Mouse (Mus musculus): Measurements from ENCODE around the gene Dst.
A peak's percentile ranks its signal among the peaks of the same experiment; 100 is the strongest.

Gene Dst

DNA sequence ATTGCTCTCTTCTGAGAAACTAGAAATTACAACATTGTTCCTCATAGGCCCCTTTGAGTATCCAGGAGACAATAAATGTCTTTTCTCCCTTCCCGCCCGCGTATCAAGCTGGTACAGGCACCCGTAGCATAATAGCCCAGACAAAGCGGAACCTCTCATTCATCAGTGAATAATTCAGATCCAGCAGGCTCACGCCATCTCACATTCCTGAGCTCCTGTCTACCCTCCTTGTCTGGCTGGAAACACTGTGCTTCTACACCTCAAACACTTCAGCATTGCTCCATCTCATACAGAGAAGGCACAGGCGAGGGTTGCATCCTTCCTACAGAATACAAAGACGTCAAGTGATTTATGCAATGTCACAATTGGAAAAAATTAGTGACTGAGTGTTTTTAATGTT is 23.8 kb downstream of the Dst start:
- no peak for DNase-seq

DNA sequence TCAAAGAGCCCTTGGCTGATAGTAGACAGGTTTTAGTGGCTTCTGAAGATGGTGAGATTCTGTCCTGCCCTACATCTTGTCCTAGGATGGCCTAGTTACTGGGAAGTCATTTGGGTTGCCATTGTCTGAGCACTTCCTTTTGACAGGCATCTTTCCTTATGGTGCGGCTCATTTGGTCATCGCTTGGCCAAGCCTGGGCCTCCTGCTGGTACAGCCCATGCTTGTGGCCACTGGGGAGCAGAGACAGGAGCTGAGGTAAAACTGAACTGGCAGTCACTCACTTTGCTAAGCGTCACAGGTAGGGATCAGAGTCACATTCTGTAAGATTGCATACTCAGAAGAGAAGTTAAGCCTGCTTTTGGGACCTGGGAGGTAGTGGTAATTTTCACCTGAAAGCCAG is 24.2 kb downstream of the Dst start:
- peak in 1 of 2 experiments; percentile 32 for DNase-seq

DNA sequence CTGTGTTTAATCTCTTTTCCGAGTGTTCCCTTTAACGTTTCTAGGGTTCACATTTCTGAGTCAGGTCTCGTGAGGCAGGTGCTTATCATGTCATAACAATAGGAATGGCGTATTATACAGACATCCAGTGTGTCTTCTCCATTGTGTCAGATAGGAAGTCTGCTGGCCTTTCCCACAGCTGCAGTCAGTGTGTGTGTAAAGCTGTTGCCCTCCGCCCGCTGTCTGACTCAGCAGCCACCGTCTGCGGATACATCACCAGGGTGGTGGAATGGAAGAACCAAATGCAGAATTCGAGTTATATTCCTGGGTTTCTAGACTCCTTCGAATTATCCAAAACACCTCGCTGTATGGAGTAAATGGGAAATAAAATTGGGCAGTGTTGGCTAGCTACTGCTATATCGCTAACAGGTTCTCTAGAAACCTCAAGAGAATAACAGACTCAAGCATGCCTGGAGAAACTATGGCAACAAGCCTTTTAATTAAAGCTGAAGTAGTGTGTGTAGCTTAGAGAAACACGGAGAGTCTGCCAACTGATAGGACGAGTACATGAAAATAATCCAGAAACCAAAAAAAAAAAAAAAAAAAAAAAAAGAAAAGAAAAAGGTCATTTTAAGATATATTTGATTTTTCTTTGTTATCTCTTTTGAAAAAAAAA is 24.9 kb downstream of the Dst start:
- DNase-seq, result no peak

DNA sequence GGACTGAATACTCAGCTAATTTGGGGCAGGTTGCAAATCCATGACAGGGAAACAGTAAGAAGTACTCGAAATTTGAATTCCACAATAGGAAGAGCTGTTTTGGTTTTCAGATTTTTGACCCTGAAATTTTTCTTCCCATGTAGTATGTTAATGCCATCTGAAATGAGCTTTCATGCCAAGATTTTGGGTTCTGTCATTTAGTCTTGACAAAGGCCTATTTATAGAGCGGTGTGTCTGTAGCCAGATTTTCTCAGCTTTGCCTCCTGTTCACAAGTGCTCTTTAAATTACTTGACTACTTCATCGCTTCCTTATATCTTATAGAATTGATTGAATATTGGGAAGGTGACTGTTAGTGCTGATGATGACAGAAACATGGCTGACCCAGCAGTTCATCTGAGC is 27.9 kb downstream of the Dst start:
- DNase-seq, result no peak

DNA sequence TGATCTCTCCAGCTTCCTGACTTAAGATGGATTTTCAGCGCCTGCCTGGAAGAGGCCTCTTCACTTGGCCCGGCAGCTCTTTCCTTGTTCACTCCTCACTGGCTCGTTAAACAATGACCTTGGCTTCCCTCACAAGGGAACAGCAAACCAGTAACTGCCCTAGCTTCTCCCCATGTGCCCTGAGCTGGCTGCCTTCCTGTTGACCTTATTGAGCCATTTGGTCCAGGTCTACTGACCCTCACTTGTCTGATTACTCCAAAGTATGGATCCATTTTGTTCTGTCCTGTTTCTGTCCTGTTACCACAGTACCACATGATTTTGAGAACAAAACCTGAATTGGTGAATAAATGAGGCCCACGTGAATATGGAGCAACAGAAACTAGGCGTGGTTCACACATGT is 31.8 kb downstream of the Dst start:
- no peak for DNase-seq

DNA sequence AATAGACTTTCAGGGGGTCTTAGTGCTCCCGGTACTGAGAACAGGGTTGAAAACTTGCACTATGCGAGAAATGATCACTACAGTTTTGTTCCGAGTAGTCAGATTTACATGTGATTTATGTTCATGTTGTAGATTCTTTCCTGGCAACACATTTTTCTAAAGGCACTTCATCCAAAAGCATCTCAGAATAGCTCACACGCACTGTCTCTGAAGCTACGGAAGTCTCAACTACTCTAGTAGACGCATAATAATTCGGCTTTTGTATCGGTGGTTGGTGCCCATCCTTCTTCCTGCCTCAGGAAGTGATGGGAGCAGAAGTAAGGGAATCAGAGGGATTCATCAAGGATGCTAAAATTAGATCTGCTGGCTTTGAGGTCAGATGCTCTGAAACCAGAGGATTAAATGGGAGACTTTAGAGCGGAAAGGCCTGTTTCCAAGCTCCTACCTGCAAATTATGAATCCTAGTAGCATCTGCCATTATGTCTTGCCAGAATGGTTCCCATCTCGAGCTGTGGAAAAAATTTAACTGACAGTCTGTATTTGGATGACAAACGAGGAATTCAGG is 32.4 kb downstream of the Dst start:
- peak in 1 of 2 experiments; percentile 40 for DNase-seq

DNA sequence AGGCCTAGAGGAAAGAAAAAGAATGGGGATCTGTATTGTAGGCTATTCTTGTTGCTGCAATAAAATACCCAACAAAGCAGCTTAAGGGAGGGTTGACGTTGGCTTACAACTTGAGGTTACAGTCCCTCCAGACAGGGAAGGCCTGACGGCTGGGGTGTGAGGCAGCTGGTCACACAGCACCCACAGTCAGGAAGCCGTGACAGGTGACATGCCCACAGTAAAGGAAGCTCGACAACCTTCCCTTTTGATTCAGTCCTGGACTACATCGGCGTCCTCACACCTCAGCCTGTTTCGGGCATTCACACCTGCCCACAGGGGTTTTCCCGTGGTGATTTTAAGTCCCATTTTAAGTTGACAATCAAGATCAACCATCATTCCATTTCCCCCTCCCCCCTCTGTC is 34.6 kb downstream of the Dst start:
- DNase-seq, result no peak

DNA sequence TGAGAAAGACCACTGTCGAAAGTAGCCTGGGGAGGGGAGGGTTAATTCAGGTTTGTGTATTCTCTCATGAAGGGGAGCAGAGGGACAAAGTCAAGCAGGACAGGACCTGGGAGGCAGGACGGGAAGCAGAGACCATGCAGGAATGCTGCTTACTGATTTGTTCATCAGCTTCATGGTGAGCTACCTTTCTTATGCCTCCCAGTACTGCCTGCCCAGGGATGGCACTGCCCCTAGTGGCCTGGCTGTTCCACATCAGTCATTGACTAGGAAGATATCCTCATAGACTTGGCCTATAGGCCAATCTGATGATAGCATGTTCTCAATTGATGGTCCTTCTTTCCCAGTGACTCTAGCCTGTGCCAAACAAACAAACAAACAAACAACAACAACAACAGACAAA is 35.9 kb downstream of the Dst start:
- no peak for DNase-seq

DNA sequence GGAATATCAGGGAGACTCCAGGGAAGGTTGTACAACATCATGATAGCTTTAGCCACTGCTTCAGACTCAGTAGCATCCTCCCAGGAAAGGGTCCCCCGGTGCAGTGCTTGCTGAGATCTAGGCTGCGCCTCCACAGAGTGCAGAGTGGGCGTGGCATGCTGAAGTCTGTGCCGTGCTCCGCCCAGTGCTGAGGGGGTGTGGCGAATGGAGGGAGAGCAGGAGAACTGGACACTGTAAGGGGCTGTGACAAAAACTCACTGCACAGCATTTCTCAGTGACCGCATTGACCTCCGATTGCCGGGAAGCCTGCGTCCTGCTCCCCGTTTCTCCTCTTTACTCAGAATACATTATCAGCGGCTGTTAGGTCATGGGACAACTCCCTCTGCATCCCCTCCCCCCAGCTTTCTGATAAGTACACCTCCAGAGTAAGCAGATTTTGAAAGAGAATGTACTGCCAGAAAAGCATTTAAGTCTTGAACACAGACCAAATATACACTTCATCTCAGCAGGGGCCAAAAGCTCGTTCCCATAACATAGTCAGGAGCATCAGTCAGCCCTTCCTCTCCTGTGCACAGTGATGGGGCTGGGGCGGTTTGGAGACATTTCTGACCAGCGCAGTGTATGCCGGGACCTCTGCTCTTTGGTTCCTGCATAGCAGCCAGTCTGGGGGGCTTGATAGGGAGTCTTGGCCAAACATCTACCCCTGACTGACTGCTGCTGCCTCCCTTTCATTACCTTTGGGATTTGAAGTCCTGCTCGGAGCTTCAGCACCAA is 37.1 kb downstream of the Dst start:
- peak in 1 of 2 experiments; percentile 44 for DNase-seq

DNA sequence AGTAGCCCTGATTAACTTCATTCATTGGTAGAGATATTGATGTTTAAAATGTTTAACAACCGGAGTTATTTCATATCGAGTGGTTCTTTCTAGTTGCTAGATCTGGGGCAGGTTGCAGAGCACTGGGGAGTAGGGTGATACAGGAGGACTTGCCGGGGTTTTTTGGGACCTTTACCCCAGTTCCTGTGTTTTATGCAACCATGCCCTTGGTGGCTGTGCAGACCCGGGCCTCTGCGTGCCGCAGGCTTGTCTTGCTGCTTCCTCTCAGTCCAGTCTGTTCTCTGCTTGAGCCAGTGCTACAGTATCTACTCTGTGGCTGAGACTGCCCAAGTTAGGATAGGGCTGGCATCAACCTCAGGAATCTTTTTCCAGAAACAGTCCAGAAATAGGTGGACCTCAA is 37.7 kb downstream of the Dst start:
- DNase-seq, result no peak

DNA sequence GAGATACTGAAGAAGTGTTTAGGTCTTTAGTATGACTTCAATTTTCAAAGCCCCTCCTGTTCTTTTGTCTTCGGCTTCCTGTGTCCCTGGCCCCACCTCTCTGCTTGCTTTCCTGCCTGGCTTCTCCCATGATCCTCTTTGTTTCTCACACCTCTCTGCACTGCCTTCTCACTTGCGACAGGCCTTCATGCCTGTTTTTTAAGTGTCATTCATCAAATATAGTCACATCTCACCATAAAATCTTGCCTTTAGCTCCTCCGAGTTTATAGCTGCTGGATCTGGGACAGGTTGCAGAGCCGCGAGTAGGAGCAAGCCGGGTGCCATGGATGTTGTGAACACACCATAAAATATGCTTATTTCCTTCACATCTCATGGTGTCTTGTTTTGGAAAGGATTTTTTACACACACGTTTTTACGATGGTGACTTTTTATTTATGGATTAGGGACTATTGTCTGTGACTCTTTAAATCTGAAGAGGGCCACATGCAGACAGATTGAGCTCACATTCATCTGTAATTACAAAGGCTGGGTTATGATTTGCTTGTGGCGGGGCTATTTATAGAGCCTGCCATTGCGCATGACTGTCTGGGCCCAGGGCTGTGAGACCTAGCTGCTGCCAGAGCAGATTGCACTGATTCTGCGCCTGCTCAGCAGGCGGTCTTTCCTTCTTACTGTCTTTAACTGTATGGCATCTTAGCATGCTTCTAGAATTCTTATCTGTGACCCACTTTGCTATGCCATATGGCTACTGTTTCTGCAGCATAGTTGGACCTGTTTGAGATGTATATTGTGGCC is 38.8 kb downstream of the Dst start:
- DNase-seq, result peak; percentile 85 to 87

DNA sequence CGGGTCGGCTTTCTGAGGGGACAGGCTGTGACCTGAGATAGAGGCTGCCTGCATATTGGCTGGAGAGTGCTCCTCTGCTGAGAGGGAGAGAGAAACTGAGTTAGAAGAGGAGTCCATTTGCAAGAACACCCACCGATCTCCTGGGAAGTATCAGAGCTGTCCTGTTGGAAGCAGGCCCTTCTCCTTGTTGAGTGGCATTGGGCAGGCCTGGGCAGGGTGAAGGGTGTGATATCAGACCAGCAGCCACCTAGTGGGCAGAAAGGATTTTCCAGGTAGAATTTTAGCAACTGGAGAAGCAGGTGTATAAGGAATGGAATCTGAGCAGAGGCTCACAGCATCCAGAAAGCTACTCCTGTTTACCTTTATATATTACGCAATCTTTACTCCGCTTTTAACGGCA is 39.8 kb downstream of the Dst start:
- DNase-seq, result peak; percentile 47 to 61

DNA sequence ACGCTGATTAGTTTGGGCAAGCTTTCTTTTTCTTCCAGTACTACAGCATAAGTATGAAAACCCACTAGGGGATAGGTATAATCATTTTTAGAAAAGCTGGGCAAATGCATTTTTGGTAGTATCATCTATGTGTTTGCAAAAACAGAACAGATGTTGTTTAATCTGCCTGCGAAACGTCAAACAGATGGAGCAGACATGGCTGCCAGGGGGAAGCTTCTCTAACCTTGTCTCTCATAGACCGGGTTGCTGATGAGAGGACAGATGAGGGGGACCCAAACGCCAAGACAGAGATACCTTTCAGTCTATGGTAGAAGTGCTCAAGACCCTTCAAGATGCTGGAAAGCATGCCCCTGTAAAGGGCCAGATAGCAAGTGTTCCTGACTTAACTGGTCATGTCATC is 40.5 kb downstream of the Dst start:
- no peak for DNase-seq

DNA sequence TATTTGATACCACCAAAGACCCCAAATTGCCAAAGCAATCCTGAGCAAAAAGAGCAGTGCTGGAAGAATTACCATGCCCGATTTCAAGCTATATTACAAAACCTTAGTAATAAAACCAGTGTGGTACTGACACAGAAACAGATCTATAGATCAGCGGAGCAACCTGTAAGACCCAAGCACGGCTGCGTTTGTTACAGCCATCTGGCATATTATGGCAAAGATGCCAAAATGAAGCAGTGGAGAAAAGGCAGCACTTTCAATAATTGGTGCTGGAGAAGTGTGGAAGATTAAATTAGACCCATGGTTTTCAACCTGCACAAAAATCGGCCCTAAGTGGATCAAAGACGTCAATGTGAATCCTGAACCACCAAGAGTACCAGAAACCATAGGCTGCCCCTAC is 47.6 kb downstream of the Dst start:
- no peak for DNase-seq

DNA sequence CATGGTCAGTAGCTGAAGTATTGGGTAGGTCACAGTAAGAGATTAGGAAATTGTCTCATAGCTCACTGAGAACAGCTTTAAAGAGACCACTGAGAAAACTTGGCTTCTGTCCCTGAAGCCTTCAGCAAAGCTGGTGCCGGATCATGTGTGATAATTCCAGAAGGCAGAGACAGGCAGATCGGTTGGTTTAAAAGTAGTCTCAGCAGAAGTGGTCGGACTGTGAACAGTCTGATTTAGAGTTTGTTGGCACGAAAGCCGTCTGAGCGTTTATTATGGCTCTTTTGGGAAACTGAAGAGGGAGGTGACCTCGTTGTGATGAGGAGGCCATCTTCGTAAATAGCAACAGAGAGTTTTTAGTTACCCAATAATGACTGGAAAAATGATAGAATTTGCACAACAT is 52.4 kb downstream of the Dst start:
- DNase-seq, result no peak

DNA sequence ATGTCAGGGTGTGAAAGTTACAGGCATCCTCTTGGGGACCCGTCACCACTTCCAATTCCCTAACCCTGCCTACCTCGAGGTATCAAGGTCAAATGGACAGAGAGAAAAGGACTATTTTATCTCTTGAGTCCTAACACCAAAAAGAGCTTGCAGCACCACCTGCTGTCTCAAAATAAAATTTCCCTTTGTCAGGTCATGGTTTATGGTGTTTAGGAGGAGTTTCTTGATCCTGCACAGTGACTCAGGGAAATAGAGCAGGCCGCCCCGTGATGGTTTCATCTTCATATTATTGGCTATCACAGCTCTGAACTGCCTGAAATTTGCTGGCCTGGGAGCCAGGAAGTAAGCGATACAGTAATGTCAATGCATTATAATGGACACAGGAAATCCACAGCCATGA is 56.6 kb downstream of the Dst start:
- peak; percentile 72 to 75 for DNase-seq

DNA sequence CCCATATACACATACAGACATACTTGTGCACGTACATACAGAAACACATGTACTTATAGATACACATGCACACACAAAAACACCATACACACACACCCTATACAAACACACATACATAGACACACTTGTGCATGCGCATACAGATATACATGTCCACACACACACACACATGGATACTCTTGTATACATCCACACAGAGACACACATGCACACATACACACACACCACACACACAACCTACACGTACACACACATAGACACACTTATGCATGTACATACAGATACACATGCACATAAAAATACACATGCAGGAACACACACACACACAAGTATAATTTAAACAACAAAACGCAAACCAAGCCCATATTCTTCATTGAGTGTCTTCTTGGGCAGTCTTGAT is 57.8 kb downstream of the Dst start:
- DNase-seq, result no peak

DNA sequence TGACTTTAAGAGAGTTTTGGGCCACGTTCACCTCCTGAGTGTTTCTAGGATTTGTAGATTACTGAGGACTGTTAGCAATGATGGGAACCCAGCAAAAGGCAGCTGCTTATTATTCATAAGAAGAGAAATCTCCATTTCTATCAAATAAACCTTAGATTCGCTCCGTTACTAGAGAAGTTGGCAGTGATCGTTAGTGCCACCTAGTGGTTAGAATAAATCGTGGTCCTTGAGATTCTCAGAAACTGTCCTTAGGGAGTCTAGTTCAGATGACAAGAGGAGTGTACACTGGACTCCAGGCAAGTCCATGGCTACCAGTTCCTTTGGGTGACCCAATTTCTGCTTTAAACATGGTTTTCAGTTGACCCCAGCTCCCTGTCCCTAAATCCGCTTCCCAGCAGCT is 58.3 kb downstream of the Dst start:
- peak; percentile 68 to 82 for DNase-seq

DNA sequence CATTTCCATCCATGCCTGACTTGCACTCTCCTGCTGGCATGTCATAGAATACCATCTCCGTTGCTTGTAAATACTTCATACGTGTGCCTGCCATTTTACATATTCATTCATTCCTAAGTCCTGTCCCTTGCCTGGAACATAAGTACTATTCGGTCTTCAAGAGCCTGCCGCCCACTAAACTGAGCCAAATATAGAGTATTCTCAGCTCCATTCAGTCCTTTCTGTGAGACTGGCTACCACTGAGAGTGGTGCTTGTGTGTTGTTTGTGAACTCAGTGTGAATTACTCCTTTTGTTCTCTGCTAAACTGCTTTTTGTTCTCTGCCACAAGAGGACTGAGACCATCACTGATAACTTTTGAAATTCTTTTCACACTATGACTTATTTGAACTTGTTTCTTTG is 59.2 kb downstream of the Dst start:
- DNase-seq, result no peak

DNA sequence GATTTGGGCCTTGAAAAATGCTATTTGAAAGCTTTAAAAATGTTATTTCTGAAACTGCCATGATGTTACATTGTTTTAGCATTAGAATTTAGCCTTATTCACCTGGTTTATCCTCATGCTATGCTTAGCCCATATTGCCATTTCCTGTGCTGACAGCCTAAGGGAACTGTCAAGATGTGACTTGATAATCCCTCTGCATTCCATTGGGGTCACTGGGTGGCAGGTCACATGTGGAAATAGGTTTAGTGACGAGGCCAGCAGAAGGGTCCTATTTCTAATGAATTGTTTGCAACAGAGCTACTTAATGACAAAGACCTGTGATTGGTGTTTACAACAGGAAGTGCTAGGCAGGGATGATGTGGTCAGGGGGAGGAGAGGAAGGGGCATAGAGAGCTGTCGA is 61.9 kb downstream of the Dst start:
- no peak for DNase-seq

DNA sequence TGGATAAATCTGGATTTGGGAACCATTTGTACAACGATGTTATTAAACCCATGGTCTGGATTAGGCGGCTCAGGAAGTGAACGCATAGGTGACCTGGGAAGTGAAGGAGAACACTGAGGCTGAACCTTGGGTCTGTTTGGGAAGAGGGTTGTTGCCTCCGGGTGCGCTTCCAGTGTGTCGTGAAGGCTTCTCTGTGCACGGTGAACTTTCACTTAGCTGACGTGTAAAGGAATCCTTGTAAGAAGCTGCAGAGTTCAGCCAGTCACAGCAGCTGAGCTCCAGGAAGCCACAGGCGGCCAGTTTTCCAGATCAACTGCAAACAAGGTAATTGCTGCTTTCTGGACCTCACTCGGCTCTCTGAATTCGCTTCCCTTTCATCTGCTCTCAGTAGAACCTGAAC is 66.4 kb downstream of the Dst start:
- no peak for DNase-seq

DNA sequence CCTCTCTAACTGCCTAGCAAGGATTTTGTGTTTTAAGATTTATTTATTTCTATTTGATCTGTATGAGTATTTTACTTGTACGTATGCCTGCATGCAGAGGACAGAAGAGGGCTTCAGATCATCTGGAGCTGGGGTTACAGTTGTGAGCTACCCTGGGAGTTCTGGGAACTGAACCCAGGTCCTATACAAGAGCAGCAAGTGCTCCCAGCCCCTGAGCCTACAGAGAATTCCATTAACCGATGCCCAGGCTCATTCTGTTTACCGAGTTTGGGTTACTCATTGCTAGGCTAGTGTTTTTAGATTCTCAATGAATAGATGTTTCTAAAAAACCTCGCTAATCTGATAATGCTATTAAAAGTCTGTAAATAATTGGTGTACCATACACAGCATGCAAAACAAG is 67.3 kb downstream of the Dst start:
- DNase-seq, result no peak

DNA sequence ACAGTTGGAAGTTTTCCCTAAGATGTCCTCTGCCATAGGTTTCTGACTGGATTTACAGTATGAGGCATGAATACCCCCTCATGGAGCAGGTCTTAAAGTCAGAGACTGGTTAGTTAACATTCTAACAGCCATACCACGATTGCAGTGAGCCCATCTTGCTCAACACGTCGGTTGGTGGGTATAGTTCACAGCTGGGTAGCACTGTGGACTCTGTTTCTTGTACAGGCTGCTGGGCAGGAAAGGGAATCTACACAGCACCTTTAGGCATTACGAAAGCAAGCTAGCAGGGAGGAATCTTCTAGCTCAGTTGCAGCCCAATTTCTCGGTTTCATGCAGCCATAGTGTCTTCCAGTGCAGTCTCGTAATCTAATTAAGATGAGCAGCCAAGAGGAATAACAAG is 69.8 kb downstream of the Dst start:
- no peak for DNase-seq

DNA sequence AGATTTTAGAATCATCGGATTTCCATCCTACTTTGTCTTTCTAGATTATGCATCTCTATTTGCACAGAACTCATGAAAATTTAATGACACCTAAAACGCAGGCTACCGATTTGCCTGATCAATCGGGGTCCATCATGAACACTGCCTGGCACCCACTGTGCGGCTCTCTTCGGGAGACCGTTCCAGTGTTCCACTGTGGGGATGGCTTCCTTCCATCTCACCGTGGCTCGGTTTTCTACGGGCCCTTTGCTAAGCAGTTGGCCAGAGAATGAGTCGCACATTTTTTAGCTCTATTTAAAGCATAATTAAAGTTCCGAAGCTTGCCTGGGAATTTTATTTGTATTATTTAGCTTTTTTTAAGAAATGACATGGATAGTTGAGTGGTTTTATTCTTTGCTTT is 72.4 kb downstream of the Dst start:
- DNase-seq, result peak in 1 of 2 experiments; percentile 44
